Mouse (Mus musculus): ENCODE data around the gene Plod3. TPM values are rescaled to one million over a fixed set of nuclear protein-coding genes. Genes with fewer than 3 reads are reported as not detected.

The Plod3 gene
- total RNA-seq, 2 experiments from 2014 or later = 36.9 to 45.6 TPM

DNA sequence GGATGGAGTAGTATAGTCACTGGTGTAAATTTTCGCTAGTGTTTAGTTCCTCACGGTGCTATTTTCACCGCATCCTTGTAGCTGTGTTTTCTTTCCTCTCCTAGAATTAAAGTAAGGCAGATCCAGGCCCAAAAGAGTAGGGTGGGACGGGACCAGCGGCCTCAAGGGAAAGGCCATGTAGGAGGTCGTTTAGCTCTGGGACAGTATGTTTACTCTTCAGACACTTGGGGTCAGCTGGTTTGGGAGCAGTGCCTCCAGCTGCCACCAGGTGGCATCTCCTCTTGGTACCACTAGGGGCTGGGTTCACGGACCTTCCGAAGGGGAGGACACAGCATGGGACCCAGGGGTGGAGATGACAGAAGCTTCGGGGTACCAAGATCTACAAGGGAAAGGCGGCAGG lies 24.3 kb upstream of the Plod3 start:
- peak; percentile 85 to 87 for DNase-seq
- intact Hi-C loops (cut with DNase I) = loop anchor here (2.0 kb wide), 1 partner anchor 24 kb away; the partner anchor contains the start of gene Plod3

DNA sequence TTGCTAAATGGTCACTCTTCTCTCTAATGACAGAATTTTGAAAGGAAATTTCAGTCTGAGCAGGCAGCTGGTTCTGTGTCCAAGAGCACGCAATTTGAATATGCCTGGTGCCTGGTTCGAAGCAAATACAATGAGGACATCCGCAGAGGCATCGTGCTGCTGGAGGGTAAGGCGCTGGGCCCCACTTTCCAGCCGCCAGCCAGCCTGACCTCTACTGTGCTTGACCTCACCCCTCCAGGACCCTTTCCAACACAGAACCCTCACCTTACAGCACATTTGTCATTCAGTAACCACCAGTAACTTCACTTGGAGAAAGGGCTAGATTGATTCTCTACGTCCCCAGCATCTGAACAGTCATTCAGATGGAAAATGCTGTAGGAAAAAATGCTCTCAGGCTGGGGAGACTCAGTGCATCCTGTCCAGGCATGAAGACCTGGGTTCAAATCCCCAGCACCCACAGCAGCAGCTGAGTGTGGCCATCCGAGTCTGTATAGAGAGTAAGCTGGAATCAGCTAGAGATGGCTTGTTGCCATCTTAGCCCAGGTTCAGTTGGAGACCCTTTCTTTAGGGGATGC lies 23.8 kb upstream of the Plod3 start:
- intact Hi-C loops (cut with DNase I) = loop anchor here (2.0 kb wide), 1 partner anchor 24 kb away; the partner anchor contains the start of gene Plod3
- no peak for DNase-seq

GRCm38 (mm10) chr5:136965210-136965609 lies 21.6 kb upstream of the Plod3 start:
- no peak for DNase-seq
- intact Hi-C loops (cut with DNase I) = no loop called here

DNA sequence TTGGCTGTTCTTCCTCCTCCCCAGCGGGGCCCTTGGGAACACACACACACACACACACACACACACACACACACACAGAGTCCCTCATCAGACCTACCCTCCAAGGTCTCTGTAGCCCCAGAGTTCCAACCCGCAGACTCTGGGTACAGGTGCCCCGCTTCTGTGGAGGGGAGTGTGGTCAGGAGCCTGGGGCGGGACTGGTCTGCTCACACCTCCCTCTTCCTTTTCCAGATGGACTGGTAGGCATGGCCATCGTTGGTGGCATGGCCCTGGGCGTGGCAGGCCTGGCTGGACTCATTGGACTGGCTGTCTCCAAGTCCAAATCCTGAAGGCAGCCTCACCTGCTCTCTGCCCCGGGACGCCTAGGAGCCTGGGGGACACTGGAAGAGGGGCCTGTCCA lies 21.1 kb upstream of the Plod3 start:
- no peak for DNase-seq
- intact Hi-C loops (cut with DNase I) = no loop called here

DNA sequence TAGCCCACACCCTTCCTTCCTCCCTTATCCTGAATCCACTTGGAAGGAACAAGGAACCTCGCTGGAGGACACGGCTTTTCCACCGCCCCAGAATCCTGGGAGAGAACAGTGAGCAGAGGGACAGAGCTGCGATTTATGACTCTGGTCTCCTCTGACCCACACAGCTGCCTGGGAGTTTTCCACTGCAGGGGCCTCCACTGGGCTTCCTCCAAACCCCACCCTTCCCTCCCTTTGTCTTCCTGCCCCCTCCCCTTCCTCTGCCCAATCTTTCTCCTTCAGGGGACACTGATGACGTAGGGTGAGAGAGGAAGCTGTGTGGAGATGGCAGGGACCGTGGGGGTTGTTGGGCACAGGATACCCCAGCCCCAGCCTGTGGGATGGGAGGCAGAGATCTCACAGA lies 20.5 kb upstream of the Plod3 start, which contains the start of gene Cldn15:
TSS of gene Cldn15 (plus strand) at position 286 of the 400 bp plus-strand sequence.
- intact Hi-C loops (cut with DNase I) = no loop called here

GRCm38 (mm10) chr5:136966861-136967455 lies 19.9 kb upstream of the Plod3 start:
- DNase-seq = no peak

More for the DNA sequence above, 20.5 kb upstream of the Plod3 start, which contains the start of gene Cldn15:
- peak; percentile 41 to 56 for DNase-seq

DNA sequence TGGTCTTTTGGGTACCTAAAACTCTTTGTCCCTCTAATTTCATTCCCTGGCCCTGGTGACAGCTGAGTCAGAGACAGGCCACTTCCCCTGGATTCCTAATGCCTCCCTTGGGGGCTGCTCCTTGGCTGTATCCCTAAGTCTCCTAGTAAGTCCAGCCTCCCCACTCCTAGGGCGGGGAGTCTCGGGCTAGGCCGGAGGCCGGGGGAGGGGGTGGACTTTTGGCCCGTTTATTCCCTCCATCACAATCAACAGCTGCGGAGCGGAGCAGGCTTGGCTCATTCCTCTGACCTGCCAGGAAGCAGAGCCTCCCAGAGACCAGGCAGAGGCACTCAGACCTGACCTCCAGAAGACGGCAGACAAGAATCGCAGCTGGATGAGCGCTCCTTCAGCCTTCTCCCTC lies 19.2 kb upstream of the Plod3 start:
- peak; percentile 75 to 78 for DNase-seq
- intact Hi-C loops (cut with DNase I) = no loop called here

More at GRCm38 (mm10) chr5:136966861-136967455, 19.9 kb upstream of the Plod3 start:
- intact Hi-C loops (cut with DNase I) = no loop called here

DNA sequence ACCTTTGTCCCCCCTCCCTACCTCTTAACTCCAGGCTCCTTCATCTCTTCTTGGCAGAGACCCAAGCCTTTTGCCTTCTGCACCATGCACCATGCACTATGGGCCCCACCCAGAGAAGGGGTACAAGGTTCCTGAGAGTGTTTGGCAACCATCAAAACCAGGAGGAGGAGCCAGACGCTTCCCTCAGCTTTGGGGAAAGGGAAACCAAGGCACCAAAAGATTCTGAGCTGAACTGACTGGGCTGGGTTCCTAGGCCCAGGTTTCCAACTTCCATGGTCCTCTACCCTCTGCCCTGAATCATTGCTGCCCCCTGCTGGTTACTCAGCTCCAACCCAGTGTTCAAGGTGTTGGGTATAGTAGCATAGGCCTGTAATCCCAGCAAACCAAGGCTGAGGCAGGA lies 16.1 kb upstream of the Plod3 start:
- intact Hi-C loops (cut with DNase I) = loop anchor here (1.0 to 5.0 kb wide), 2 partner anchors 41 to 178 kb away; no protein-coding TSS in a partner anchor
- peak; percentile 77 to 82 for DNase-seq

GRCm38 (mm10) chr5:136973670-136974069 lies 13.1 kb upstream of the Plod3 start:
- DNase-seq = no peak
- intact Hi-C loops (cut with DNase I) = loop anchor here (5.0 kb wide), 1 partner anchor 181 kb away; no protein-coding TSS in a partner anchor

GRCm38 (mm10) chr5:136977769-136978168 lies 9.1 kb upstream of the Plod3 start:
- intact Hi-C loops (cut with DNase I) = no loop called here
- no peak for DNase-seq

DNA sequence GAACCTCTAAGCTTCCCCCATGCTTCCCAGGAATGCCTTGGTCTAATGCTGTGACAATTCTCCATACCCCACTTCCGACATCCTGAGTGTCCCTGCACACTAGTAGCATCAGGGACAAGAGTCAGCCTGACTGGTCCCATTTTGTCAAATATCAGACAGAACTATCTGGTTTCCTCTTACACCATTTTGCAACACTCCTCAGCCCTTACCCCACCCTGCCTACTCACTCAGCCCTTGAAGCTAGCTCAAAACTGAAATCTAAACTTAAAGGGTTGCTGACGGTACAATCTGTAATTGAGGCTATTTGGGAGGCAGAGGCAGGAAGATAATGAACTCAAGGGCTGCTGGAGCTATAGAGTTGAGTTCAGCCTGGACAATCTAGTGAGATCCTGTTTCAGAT lies 7.1 kb upstream of the Plod3 start:
- no peak for DNase-seq
- intact Hi-C loops (cut with DNase I) = no loop called here

- intact Hi-C loops (cut with DNase I) = no loop called here
Measured at GRCm38 (mm10) chr5:136980974-136981373, 5.8 kb upstream of the Plod3 start.

GRCm38 (mm10) chr5:136982338-136982930 lies 4.4 kb upstream of the Plod3 start:
- peak; percentile 52 to 74 for DNase-seq
- intact Hi-C loops (cut with DNase I) = no loop called here

More at GRCm38 (mm10) chr5:136980974-136981373, 5.8 kb upstream of the Plod3 start:
- no peak for DNase-seq

DNA sequence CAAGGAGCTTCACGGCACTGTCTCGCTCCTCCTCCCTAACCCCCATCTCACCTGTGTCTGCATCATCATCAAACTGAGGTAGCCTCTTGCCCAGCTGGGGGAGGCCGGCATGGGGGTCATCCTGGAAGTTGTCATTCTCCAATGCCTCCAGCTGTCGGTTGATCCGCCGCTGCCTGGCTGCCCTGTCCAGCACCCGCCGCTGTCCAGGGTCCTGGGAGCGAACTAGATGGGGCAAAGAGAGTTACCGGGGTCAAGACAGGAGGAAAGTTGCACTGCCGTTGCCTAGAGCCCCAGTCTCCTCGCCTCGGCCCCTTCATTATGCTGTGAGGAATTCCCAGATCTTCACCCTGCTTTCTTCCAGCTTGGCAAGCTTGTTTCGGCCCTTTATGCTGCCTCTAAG lies 2.0 kb upstream of the Plod3 start:
- intact Hi-C loops (cut with DNase I) = no loop called here
- no peak for DNase-seq

GRCm38 (mm10) chr5:136987138-136987933 lies 517 bp downstream of the Plod3 start:
- intact Hi-C loops (cut with DNase I) = loop anchor here (2.0 kb wide), 1 partner anchor 25 kb away; no protein-coding TSS in a partner anchor
- peak; percentile 79 to 91 for DNase-seq

DNA sequence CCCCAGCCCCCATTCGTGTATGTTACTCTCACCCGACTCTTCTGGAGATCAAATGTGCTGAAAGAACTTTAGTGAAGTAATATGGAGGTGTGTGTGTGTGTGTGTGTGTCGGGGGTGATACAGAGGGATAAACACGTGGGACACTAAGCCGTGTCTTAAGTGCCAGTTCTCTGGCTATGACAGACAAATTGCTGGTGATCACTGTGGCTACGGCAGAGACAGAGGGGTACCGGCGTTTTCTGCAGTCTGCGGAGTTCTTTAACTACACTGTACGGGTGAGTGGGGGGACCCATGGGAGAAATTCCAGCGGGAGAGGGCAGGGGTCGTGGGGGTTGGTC lies 1.1 kb downstream of the Plod3 start, which contains the start of gene Znhit1:
TSS of gene Znhit1 (minus strand) at position 88 of the 338 bp plus-strand sequence.
- intact Hi-C loops (cut with DNase I) = loop anchor here (2.0 kb wide), 1 partner anchor 25 kb away; no protein-coding TSS in a partner anchor
- no peak for DNase-seq

- DNase-seq = peak; percentile 39 to 47
- intact Hi-C loops (cut with DNase I) = no loop called here
Measured at GRCm38 (mm10) chr5:136988420-136988819, 1.6 kb downstream of the Plod3 start.

DNA sequence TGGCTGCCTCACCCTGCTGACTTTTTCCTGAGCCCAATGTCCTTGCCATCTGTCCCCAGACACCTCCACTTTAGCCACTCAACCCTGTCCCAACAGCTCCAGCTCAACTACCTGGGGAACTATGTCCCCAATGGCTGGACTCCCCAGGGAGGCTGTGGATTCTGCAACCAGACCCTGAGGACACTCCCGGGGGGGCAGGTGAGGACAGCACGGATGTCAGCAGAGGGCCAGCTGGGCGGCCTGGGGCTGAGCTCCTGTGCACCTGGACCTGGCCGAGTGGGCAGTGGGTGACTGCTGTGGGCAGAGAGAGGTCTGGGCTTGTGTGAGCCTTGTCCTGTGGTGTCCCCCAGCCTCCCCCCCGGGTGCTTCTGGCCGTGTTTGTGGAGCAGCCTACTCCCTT lies 3.0 kb downstream of the Plod3 start:
- intact Hi-C loops (cut with DNase I) = no loop called here
- DNase-seq = no peak

DNA sequence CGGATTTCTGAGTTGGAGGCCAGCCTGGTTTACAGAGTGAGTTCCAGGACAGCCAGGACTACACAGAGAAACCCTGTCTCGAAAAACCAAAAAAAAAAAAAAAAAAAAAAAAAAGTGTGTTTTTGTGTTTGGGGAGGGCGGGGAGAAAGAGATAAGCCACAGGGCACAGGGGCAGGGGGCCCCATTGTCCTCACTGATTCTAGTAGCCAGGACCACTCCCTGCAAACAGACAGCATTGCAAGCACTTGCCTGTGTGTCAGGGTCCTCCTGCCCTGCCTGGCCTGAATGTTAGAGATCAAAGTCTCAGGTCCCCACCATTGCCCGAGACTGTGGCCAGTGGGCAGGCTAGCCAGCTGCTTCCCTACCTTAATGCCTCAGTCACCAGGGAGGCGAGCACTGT lies 12.6 kb downstream of the Plod3 start:
- DNase-seq = no peak
- intact Hi-C loops (cut with DNase I) = no loop called here

DNA sequence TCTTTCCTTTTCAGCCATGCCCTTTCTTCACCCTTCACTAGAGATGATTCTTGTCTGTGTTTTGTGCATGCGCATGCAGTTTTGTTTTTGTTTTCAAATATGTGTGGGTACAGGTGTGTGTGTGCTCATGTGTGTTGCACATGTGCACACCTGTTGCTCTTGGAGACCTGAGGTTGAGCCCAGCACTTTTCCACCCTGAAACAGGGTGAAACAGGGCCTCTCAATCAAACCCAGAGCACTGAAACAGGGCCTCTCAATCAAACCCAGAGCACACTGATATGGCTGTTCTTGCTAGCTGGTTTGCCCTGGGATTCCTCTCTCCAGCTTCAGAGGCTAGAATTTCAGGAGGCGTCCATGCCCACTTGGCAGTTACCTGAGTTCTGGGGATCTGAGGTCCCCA lies 13.8 kb downstream of the Plod3 start:
- intact Hi-C loops (cut with DNase I) = no loop called here
- DNase-seq = no peak

GRCm38 (mm10) chr5:137007276-137007675 lies 20.5 kb downstream of the Plod3 start:
- intact Hi-C loops (cut with DNase I) = no loop called here
- DNase-seq = no peak
